Mouse (Mus musculus) thymus, adult 2 months (tissue): ENCODE results near the gene Nr1h4.

Experiments used
- CTCF ChIP-seq: fragments of 200-500 bp; IDR thresholded peaks from 2 replicates; pipeline ENCODE4 v1.5.1; 2012; ENCODE audit warnings: mild to moderate bottlenecking, control low read depth, low read length, moderate library complexity, borderline replicate concordance; ENCODE audit not compliant: control insufficient read depth, poor library complexity, insufficient read depth; ENCODE audit errors: extremely low read depth
- POLR2A ChIP-seq: fragments of 200-500 bp; IDR thresholded peaks from 2 replicates; pipeline ENCODE4 v1.6.1; 2012; ENCODE audit warnings: mild to moderate bottlenecking, low read length, control low read depth, moderate library complexity; ENCODE audit not compliant: control insufficient read depth, poor library complexity, insufficient read depth; ENCODE audit errors: extremely low read depth

DNA sequence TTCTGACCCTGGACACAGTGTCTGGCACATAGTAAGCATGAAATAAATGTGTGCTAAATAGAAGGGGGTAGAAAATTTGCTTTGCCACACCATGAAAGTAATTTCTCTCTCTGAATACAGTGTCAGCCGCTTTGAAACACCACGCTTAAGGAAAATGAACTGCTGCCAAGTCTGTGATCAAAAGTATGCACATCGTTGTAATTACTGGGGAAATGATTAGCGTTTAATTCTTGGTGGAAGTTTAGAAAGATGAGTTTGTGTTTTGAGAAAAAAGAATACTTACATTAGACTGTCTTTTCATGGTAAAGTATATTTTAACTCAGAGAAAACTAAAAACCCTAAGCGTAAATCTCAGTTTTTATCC is 27.8 kb downstream of the Nr1h4 start:
- no peak for TF ChIP-seq CTCF
- TF ChIP-seq POLR2A = no peak
